Mouse (Mus musculus) heart, embryonic 14.5 days (tissue): ENCODE results near the gene Robo1. TPM values are rescaled to one million over a fixed set of nuclear protein-coding genes. Genes with fewer than 3 reads are reported as not detected.

Experiments used
- ATAC-seq: fragments of 200-750 bp; cut with Nextera tagmentation; 2 replicates; pipeline ENCODE4 v1.8.0; 2017; ENCODE audit warnings: low read depth, moderate TSS enrichment; ENCODE audit not compliant: insufficient number of reproducible peaks, insufficient read depth, low FRiP score
- H3K27ac ChIP-seq, 2 experiments: fragments of 200-500 bp in 1 of 2; fragments of 300-500 bp in 1 of 2; sonication (generic) in 1 of 2; replicated peaks in 1 of 2; 2 replicates each; pipeline ENCODE4 v1.5.1; 2012 to 2014; ENCODE audit warnings: low read depth in 2 of 2, low read length in 2 of 2, control low read depth in 1 of 2, mild to moderate bottlenecking in 1 of 2, mixed read lengths in 1 of 2; ENCODE audit not compliant: control insufficient read depth in 1 of 2, insufficient read depth in 1 of 2
- H3K27me3 ChIP-seq: fragments of 300-500 bp; sonication (generic); 2 replicates; pipeline ENCODE4 v1.6.1; 2014; ENCODE audit warnings: mild to moderate bottlenecking, low read length, control low read depth; ENCODE audit not compliant: control insufficient read depth, insufficient read depth
- H3K36me3 ChIP-seq: fragments of 300-500 bp; sonication (generic); 2 replicates; pipeline ENCODE4 v1.6.1; 2014; ENCODE audit warnings: mild to moderate bottlenecking, control low read depth, low read length, mixed read lengths; ENCODE audit not compliant: control insufficient read depth, insufficient read depth
- H3K4me1 ChIP-seq, 2 experiments: fragments of 200-500 bp in 1 of 2; fragments of 300-500 bp in 1 of 2; sonication (generic) in 1 of 2; 2 replicates each; pipeline ENCODE4 v1.6.1; 2012 to 2014; ENCODE audit warnings: low read length in 2 of 2, control low read depth in 1 of 2, mixed read lengths in 1 of 2; ENCODE audit not compliant: control insufficient read depth in 2 of 2, insufficient read depth in 2 of 2
- H3K4me2 ChIP-seq: fragments of 300-500 bp; sonication (generic); 2 replicates; pipeline ENCODE4 v1.6.1; 2014; ENCODE audit warnings: mild to moderate bottlenecking, low read length
- H3K4me3 ChIP-seq, 2 experiments: fragments of 200-500 bp in 1 of 2; fragments of 300-500 bp in 1 of 2; sonication (generic) in 1 of 2; 2 replicates each; pipeline ENCODE4 v1.5.1; 2012 to 2014; ENCODE audit warnings: low read length in 2 of 2, mild to moderate bottlenecking in 2 of 2, control low read depth in 1 of 2, low read depth in 1 of 2, moderate library complexity in 1 of 2; ENCODE audit not compliant: control insufficient read depth in 1 of 2, insufficient read depth in 1 of 2
- H3K9ac ChIP-seq: fragments of 300-500 bp; sonication (generic); 2 replicates; pipeline ENCODE4 v1.6.1; 2014; ENCODE audit warnings: mild to moderate bottlenecking, low read length
- H3K9me3 ChIP-seq: fragments of 300-500 bp; sonication (generic); 2 replicates; pipeline ENCODE4 v1.6.1; 2016; ENCODE audit warnings: low read length, control low read depth; ENCODE audit not compliant: control insufficient read depth
- WGBS: fragments of 180-500 bp; shearing (Covaris S2); extraction: QIAGEN DNeasy Blood & Tissue Kit; methylation state at CpG from one replicate; pipeline ENCODE4 v1.1.7; 2014; 5-methylcytosine and 5-hydroxymethylcytosine counted together
- polyA plus RNA-seq: library from polyadenylated mRNA; unstranded; fragments of >200 nt; fragmentation: Nextera tagmentation; extraction: Ambion mirVana; gene quantifications from 2 replicates; pipeline ENCODE4 v1.2.1, GENCODE M21; 2014

The Robo1 gene
- polyA plus RNA-seq, 1 experiment from 2014 or later = 14.9 TPM

GRCm38 (mm10) chr16:72605066-72605465, 297.0 kb downstream of the Robo1 start:
- no peaks in the 10 kb centered on the region for H3K36me3 ChIP-seq
- H3K9me3 ChIP-seq = no peaks in the 10 kb centered on the region
- no peaks in the 10 kb centered on the region for H3K27me3 ChIP-seq
- no peak overlapping the region for H3K4me2 ChIP-seq
- H3K9ac ChIP-seq = no peak overlapping the region
- H3K4me1 ChIP-seq = no peaks in the 10 kb centered on the region
- WGBS = 15% methylated on average over 6 of the region's 6 CpGs
- no peak overlapping the region for H3K4me3 ChIP-seq
- no peak overlapping the region for H3K27ac ChIP-seq
- ATAC-seq = no peak

- Histone ChIP-seq H3K27ac (no peak overlapping the region), H3K4me2 (no peak overlapping the region), H3K4me3 (no peak overlapping the region), H3K9me3 (no peaks in the 10 kb centered on the region), H3K27me3 (no peaks in the 10 kb centered on the region), H3K9ac (no peak overlapping the region), H3K36me3 (no peaks in the 10 kb centered on the region), H3K4me1 (no peaks in the 10 kb centered on the region)
- ATAC-seq = no peak
- WGBS = 56% methylated on average over 4 of the region's 4 CpGs
These were observed 302.6 kb downstream of the Robo1 start for GRCm38 (mm10) chr16:72610661-72611112.

- H3K27ac ChIP-seq = no peak overlapping the region
- no peak overlapping the region for H3K4me2 ChIP-seq
- no peaks in the 10 kb centered on the region for H3K9me3 ChIP-seq
- WGBS = 7% methylated on average over 1 of the region's 1 CpGs
- no peak for ATAC-seq
- no peak overlapping the region for H3K4me3 ChIP-seq
- H3K36me3 ChIP-seq = no peaks in the 10 kb centered on the region
- H3K4me1 ChIP-seq = no peaks in the 10 kb centered on the region
- H3K9ac ChIP-seq = no peak overlapping the region
- no peaks in the 10 kb centered on the region for H3K27me3 ChIP-seq
These were observed 306.8 kb downstream of the Robo1 start for GRCm38 (mm10) chr16:72614898-72615297.

GRCm38 (mm10) chr16:72615360-72615759, 307.3 kb downstream of the Robo1 start:
- Histone ChIP-seq H3K27ac (no peak overlapping the region), H3K9me3 (no peaks in the 10 kb centered on the region), H3K4me3 (no peak overlapping the region), H3K4me2 (no peak overlapping the region), H3K36me3 (no peaks in the 10 kb centered on the region), H3K27me3 (no peaks in the 10 kb centered on the region), H3K9ac (no peak overlapping the region), H3K4me1 (no peaks in the 10 kb centered on the region)
- ATAC-seq = no peak
- 76% methylated on average over 2 of the region's 2 CpGs for WGBS

GRCm38 (mm10) chr16:72622371-72622770, 314.3 kb downstream of the Robo1 start:
- Histone ChIP-seq H3K27ac (no peak overlapping the region), H3K4me2 (no peak overlapping the region), H3K27me3 (no peaks in the 10 kb centered on the region), H3K9me3 (no peaks in the 10 kb centered on the region), H3K4me1 (no peaks in the 10 kb centered on the region), H3K4me3 (no peak overlapping the region), H3K36me3 (no peaks in the 10 kb centered on the region), H3K9ac (no peak overlapping the region)
- WGBS = 79% methylated on average over 4 of the region's 4 CpGs
- ATAC-seq = no peak

GRCm38 (mm10) chr16:72622868-72623267, 314.8 kb downstream of the Robo1 start:
- Histone ChIP-seq H3K27me3 (no peaks in the 10 kb centered on the region), H3K36me3 (no peaks in the 10 kb centered on the region), H3K9ac (no peak overlapping the region), H3K9me3 (no peaks in the 10 kb centered on the region), H3K4me1 (no peaks in the 10 kb centered on the region), H3K27ac (no peak overlapping the region), H3K4me2 (no peak overlapping the region), H3K4me3 (no peak overlapping the region)
- 75% methylated on average over 10 of the region's 10 CpGs for WGBS
- no peak for ATAC-seq

- ATAC-seq = no peak
- no peak overlapping the region for H3K9ac ChIP-seq
- no peaks in the 10 kb centered on the region for H3K36me3 ChIP-seq
- 62% methylated on average over 7 of the region's 7 CpGs for WGBS
- no peak overlapping the region for H3K4me2 ChIP-seq
- H3K4me1 ChIP-seq = no peaks in the 10 kb centered on the region
- no peak overlapping the region for H3K27ac ChIP-seq
- no peaks in the 10 kb centered on the region for H3K9me3 ChIP-seq
- no peaks in the 10 kb centered on the region for H3K27me3 ChIP-seq
- no peak overlapping the region for H3K4me3 ChIP-seq
These were observed 325.7 kb downstream of the Robo1 start for GRCm38 (mm10) chr16:72633846-72634245.

GRCm38 (mm10) chr16:72639332-72639940, 331.3 kb downstream of the Robo1 start:
- Histone ChIP-seq H3K36me3 (no peaks in the 10 kb centered on the region), H3K9me3 (no peaks in the 10 kb centered on the region), H3K27me3 (no peaks in the 10 kb centered on the region), H3K27ac (no peak overlapping the region), H3K4me2 (no peak overlapping the region), H3K4me3 (no peak overlapping the region), H3K4me1 (peaks cover 0 to 12% of the 10 kb centered on the region in 2 experiments; a peak in 2 of 4 replicates), H3K9ac (no peak overlapping the region)
- no peak for ATAC-seq
- 89% methylated on average over 8 of the region's 8 CpGs for WGBS
